Mouse (Mus musculus) mesoderm, embryonic 11.5 days (tissue): ENCODE results near the gene Ints11.

Experiments used
- DNase-seq: peaks from one replicate; pipeline ENCODE4 v3.0.0-alpha.2; 2012; ENCODE audit warnings: low read depth, low spot score

Ints11 gene

DNA sequence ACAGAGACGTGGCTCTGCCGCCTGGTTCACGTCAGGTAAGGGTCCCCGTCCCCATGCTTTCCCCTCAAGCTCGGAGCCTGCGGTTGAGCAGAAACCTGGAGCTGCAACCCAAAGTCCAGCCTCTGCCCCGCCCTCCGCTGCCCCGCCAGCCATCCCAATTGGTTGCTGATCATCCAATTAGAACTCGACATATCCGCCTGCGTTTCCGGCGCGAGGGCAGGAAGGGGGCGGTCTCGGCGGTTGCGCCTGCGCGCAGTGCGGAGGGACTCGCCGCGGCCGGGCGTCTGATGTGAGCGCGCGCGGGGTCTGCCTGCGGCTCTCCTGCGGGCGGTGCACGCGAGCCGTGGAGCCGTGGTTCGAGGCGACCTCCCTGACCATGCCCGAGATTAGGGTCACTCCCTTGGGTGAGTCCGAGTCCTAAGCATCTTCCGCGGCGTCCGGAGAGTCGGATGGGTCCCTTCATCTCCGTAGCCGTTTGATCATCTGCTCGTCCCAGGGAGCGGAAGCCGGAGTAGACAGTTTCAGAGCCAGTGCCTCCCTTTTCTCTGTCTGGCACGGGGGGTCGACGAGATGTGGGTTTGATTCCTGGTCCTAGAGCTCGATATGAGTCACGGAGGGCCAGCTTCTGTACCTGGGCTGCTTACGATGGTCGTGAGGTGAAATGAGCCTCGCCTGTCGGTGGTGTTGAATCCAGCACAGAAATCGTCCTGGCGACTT lies at the start of gene Ints11, which contains the start of gene Cptp:
Ints11 (plus strand) TSS at position 230 of the 717 bp plus-strand sequence.
Cptp (minus strand) TSS at position 124 of the 717 bp plus-strand sequence.
- peak; percentile 96 for DNase-seq

DNA sequence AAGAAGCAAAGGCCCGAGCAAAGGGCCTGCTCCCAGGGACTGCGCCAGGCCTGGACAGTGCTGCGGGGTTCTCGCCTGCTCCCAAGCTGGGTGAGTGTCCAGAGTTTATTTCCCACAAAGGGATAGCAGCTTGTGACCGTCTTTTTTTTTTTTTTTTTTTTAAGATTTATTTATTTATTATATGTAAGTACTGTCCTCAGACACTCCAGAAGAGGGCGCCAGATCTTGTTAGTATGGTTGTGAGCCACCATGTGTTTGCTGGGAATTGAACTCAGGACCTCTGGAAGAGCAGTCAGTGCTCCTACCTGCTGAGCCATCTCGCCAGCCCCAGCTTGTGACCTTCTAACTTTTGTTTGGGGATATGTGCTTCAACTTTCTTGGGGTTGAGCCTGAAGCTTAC lies 48.3 kb upstream of the Ints11 start:
- peak; percentile 52 for DNase-seq

DNA sequence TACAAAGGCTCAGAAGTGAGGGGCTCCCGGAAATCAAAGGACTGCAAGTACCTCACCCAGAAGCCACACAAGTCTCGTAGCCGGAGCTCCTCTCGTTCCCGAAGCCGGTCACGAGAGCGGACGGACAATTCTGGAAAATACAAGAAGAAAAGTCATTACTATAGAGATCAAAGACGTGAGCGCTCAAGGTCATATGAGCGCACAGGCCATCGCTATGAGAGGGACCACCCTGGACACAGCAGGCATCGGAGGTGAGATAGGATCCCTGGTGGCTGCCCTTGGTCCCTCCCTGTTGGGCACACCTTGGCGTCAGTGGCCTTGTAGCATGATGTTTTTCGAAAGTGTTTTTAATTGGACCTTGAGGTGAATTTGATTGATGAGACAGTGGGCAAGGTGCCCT lies 45.9 kb upstream of the Ints11 start:
- DNase-seq = no peak

DNA sequence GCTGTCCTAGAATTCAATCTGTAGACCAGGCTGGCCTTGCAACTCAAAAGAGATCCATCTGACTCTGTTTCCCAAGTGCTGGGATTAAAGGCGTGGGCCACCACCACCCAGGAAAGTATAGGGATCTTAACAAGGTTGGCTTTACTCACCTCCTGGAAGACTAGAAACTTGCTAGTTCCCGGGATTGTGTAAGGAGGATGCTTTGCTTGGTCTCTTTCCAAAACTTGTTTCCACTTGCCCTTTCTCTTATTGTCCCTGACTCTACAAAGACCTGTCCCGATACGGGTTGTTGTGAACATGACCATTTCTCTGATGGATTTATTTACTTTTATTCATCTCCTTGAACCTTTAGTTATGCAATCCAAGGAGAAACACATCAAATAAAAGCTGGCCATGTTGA lies 39.5 kb upstream of the Ints11 start:
- DNase-seq = no peak

DNA sequence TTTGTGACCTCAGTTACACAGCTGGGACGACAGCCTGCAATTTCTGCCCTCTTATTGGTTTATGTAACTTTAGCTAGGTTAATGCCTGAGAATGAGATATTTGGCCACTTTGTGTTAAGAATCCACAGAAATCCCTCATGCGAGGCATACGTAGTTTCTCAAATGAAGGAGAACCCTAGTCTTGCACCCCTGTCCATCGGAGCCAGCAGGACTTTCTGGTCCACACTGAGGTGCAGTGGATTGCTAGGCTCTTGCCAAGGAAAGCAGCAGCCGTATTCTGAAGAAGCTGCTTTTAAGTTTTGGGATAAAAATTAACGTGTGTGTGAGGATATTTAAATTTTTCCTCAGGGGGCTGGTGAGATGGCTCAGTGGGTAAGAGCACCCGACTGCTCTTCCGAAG lies 38.8 kb upstream of the Ints11 start:
- no peak for DNase-seq

DNA sequence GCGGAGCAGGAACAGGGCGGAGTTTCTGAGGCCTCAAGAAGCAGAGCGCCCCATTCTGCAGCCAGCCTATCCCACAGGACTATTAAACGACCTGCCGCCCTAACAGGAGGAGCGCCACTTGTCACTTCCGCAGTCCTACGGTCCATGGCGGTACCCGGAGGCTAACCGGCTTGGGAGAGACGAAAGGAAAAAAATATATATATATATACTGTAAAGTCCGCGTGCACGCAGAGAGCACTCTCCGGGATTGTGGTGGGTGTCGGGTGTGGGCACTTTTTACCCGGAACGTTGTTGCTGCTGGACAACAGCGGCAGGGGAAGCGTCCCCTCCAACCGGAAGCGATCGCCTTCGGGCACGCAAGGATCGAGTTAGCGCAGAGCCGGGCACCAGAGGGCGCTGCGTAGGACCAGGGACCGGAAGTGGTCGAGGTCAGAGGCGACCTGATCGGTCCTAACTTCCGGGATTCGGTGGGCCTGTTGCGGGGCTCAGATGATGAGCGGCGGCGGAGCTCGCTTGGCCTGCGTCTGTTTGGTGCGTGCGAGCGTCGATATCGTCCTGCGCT lies 38.1 kb upstream of the Ints11 start, which contains the start of gene Aurkaip1:
Aurkaip1 (plus strand) TSS at position 68 of the 562 bp plus-strand sequence.
- DNase-seq = peak; percentile 98

DNA sequence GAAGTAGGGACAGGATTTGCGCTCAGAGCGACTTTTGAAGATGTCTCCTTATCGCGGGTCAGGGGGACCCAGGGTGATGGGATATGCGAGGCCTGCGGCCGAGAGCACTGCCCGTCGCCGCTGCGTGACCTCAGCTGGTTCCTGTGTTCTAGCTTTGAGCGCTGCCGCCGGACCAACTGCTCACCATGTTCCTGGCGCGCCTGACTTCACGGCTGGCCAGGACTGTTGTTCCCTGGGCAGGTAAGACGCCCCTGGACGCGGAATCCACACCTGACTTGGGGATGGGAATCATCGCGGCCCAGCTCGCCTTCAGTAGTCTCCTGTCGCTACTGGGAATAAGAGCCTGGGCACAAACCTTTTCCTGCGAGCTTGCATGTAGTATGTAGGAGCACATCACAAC lies 37.5 kb upstream of the Ints11 start:
- no peak for DNase-seq

DNA sequence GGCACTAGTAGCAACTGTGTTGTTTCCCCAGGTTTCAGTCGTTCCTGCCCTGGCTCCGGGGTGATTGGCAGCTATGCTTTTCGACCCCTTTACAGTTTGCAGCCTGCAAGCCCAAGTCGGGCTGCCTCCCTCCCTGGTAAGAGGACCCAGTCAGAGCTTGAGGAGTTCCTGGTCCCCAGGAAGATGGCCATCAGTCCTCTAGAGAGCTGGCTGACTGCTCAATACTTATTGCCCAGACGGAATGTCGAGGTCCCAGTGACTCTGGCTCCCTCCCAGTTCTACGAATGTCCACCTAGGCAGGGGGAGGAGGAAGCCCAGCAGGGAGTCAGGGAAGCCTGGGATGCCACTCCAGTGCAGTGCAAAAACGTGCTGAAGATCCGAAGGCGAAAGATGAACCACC lies 37.0 kb upstream of the Ints11 start:
- DNase-seq = no peak

DNA sequence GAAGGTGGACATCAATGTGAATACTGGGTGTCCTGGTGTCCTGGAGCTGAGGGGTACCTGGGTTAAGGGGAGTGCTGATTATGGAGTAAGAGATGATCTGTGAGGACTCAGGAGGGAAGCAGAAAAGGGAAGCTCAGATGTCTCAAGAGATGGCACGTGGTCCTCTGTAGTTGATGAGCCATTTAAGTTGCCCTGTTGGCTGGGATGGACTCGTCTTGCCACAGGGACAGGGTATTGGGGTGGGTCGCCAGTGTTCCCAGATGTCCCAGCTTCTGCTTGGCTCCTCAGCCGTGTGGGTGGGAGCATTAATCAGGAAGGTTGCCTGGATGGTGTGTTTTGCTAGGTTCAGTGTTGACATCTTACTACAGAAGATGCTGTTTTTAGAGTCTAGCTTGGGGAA lies 36.1 kb upstream of the Ints11 start:
- no peak for DNase-seq

DNA sequence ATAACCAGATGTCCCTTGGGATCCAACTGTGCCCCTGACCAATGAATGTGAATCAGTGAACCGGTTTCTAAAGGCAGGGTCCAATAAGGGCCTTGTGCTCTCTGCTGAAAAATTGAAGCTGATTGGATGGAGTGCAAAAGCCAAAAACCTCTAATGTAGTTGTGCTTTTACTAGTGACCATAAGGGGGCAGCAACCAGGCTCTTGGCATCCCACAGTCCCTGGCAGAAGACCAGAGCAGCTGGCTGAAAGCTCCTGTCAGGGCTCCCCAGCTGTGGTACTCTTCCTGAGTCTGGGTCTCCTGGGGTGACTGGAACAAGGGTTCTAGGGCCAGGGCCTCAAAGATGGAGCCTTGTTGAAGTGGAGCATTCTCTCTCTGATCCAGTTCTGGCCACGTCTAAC lies 35.5 kb upstream of the Ints11 start:
- DNase-seq = peak; percentile 81

DNA sequence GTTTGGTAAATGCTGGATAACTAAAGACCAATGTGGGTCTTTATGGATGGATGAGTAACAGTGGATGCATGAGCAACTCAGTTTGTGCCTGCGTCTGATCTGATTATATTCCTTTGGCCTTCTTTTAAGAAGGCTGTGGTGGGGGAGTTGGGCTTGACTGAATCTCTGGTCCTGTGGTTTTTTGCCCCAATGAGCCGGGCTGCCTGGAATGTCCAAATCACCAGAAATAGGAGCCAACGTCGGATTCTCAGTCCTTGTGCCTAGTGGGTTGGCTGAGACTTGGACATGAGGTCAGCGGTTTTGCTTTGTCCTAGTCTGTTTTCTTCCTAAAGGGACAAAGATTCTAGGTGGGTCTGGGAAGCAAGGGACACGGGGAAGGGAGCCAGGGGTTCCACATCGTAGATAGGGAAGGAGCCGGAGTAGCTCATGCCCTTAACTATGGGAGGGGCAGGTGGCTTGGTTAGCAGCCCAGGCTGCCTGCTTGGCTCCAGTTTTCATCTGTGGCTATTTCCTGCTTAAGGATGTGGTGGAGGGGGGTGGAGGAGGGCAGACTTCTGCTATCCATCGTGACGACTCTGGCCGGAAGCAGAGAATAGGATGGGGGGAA lies 31.8 kb upstream of the Ints11 start:
- DNase-seq = no peak

DNA sequence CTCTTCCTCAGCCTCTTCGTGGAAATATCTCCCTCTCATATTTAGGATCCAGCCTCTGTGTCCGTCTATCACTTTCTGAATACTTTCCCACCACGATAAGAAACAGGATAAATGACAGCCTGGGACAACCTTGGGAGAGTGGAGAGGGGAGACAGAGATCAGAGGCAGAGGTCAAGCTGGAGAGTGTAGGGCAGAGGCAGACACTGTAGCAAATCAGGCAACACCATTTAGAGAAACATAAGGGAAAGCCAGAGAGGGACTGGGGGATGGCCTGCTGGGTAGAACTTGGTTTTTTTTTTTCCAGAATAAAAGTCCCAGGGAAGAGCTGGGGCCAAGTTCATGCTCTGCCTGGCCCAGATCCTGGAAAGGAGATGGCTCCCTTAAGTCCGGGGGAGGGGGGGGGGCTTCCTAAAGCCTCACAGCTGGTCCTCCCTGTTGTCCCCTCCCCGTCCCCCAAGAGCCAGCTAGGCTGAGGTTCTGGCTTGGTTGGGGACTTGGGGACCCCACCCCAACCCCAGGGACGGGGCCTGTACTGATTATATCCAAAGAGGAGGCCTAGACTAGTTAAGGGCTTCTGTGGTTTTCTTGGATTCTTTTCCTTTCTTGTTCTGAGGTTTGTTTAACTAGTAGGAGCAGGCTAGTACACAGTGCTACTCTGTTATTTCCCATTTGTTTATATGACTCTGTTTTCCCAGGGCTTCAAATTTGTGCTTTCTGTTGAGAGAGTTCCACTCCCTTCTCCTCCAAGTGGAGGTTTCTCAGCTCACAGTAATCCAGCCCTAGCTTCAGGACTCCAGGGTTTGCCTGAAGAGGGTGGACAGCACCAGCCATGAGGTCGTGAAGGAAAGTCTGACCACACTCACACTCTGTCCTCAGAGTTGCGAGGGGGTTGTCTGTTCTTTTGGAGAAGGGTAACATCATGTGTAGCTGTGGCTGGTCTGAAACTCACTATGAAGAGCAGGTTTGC lies 30.9 kb upstream of the Ints11 start:
- DNase-seq = no peak

DNA sequence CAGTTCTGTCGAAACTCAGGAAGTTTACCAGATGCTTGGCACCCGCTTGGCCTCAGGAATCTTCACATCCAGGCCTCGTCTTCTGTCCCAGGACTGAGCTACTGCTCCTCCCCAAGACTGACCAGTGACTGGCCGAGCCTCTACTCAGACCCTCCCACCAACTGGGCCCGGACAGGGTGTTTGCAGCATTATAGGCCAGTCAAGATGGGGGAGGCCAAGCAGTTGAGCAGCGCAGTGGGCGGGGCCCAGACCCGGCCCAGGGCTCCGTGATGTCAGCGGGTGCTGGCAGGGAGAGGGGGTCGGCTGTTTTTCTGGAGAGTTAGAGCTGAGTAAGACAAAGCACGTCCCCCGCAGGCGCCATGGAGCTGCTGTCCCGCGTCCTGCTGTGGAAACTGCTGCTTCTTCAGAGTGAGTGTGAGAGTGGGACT lies 29.8 kb upstream of the Ints11 start, which contains the start of gene Mxra8:
Mxra8 (plus strand) TSS at position 198 of the 428 bp plus-strand sequence.
- DNase-seq = peak; percentile 89

DNA sequence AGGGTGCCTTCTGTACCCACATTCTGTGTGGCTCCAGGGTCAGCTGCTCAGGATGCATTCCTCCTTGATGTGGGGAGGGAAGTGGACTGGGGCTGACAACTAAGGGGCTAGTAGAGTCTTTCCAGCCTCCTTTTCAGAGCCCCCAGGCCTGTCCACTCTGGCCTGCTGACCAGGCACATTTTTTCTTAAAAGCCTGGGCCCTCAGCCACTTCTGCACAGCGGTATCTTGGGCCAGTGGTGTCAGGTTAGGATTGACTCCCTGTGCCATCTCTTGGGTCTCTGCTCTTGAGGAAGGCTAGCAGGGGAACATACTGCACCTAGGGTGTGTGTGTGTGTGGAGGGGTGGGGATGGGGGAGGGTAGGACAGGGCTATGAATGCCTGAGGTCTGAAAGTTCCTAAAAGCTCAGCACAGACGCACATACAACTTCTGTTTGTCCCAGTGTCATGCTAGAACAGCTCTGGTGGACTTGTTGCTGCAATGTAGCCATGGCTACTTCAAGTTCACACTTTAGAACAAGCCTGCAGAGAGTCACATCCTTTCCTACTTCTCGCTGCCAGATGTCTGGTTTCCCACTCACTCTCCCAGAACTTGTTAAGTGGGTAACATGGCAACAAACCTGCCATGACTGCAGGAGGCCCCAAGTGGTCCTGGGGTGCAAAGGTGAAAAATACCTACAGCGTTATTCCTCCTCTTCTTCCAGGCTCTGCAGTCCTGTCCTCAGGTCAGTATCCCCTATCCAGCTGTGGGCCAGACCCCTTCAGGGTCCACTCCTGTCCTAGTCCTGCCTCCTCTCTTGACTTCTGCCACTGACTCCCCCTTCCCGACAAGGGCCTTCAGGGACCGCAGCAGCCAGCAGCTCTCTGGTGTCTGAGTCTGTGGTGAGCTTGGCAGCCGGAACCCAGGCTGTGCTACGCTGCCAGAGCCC lies 29.0 kb upstream of the Ints11 start:
- peak; percentile 7 for DNase-seq

DNA sequence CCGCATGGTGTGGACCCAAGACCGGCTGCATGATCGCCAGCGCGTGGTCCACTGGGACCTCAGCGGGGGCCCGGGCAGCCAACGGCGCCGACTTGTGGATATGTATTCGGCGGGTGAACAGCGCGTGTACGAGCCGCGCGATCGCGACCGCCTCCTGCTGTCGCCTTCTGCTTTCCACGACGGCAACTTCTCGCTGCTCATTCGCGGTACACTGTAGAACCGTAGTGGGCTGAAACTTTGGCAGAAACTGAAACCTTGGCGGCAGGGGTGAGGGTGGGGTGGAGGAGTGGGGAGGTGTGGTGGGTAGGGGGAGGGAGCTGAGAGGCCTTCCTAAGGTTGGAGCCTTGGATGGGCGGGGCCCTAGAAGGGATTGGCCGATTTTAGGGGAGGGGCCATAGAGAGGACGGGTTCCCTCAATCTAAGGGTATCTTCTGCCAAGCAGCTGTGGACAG lies 28.3 kb upstream of the Ints11 start:
- DNase-seq = peak; percentile 64

DNA sequence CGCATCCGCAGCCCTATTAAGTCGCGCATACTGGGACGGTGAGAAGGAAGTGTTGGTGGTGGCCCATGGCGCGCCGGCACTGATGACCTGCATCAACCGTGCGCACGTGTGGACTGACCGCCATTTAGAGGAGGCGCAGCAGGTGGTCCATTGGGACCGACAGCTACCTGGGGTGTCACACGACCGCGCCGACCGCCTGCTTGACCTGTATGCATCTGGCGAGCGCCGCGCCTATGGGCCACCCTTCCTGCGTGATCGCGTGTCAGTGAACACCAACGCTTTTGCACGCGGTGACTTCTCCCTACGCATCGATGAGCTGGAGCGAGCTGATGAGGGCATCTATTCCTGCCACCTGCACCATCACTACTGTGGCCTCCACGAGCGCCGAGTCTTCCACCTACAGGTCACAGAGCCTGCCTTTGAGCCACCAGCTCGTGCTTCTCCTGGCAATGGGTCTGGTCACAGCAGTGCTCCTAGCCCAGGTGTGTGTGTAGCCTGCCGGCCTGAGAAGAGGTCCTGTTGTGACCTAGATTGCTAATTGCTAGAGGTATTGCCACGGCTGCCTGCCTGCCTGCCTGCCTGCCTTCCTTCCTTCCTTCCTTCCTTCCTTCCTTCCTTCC lies 27.6 kb upstream of the Ints11 start:
- no peak for DNase-seq

DNA sequence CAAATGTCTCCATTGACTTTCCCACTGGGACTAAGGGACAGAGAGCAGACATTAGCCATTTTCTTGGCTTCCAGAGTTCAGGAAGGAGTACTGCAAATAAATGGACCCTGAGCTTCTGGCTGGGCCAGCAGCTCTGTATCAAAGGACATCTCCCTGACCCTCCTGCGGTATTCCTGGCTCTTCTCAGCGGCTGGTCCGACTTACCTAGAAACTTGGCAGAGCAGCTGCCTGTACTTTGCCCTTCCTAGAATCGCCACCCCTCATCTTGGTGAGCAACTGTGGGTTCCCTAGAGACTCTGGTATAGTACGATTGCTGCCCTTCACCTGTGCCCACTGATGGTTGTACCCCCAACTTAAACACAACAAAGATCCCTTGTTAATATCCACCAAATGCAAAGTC lies 26.1 kb upstream of the Ints11 start:
- DNase-seq = no peak

DNA sequence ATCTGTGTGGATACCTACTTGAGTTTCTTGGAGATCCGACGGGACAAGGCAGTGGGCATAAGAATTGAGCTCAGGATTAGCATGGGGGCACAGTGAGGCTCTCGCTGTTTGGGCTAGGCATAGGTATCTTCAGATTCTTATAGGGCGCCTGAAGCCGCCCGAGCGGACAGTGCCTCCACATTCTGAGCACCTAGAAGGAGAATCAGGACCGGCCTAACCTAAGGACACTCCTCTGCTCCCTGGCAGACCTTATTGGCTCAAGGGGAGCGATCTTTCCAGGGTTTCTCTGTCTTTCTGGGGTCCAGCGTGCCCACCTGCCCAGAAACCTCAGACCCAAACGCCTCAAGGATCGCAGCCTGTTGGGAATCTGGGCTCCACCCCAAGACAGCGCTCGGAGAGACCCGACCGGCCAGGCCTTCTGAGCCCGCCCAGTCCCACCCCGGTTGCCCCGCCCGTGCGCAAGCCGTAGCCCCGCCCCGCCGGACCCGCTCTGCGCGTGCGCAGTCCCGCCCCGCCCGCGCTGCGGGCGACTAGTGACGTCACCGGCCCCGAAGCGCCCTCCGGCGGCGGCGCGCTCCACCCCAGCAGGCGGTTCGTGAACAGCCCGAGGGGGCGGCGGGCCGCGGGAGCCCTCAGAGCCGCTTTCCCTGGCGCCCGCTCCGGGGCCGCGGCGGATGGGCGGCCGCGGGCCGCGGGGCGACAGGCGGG lies 22.3 kb upstream of the Ints11 start, which contains the start of gene Dvl1:
Dvl1 (plus strand) TSS at position 532 of the 708 bp plus-strand sequence.
- DNase-seq = peak; percentile 95
